Comparison of ENCODE assay signal across 8 mouse cellular contexts in the genomic region with DNA sequence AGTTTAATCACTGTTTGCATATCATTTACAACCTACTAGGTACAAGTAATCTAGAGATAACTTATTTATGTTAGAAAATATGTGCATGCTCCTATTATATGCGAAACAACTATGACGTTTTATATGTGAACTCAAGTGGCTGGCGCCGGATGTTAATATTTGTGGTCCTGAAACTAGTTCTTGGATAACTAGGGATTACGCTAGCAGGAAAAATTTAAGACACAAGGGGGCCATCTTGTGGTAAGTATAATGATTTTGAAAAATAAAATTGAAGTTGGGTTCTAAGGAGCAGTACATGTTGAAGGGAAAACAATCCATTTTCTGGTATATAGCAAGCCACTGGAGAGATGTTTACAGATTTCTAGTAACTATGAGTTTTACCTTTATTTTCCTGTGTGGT. TPM values are rescaled to one million over a fixed set of nuclear protein-coding genes. Genes with fewer than 3 reads are reported as not detected.
DNase-seq lines count a peak whose midpoint lies in the region; ATAC-seq and TF ChIP-seq lines count a peak whose summit lies in the region.

No protein-coding gene starts in this region.

- no peak for TF ChIP-seq EP300 in lung, postnatal 0 days (IDR thresholded peaks at IDR 0.05)

- no peaks in the 10 kb centered on the region for H3K4me1 ChIP-seq in lung, postnatal 0 days (ENCODE audit: insufficient read depth, low read depth, low read length)
- H3K4me1 ChIP-seq in limb, embryonic 12.5 days (replicated peaks) = peaks cover 13% of the 10 kb centered on the region
- H3K4me1 ChIP-seq in stomach, embryonic 16.5 days (ENCODE audit: control insufficient read depth, insufficient read depth, low read length) = peaks cover 8% of the 10 kb centered on the region

- no peak overlapping the region for H3K4me2 ChIP-seq in lung, postnatal 0 days (replicated peaks; ENCODE audit: low read depth, low read length)
- H3K4me2 ChIP-seq in limb, embryonic 12.5 days = peak overlapping the region; percentile 67
- peak overlapping the region; percentile 71 for H3K4me2 ChIP-seq in stomach, embryonic 16.5 days (ENCODE audit: low read depth, low read length)

- H3K27ac ChIP-seq in lung, postnatal 0 days (ENCODE audit: low read length) = no peak overlapping the region
- no peak overlapping the region for H3K27ac ChIP-seq in limb, embryonic 12.5 days
- H3K27ac ChIP-seq in stomach, embryonic 16.5 days (ENCODE audit: low read length) = no peak overlapping the region

- DNase-seq in embryo, embryonic 11 days = peak; percentile 50
- DNase-seq in embryo, embryonic 9.5 days (ENCODE audit: extremely low spot score) = no peak
- peak; percentile 61 for DNase-seq in lung, postnatal 0 days (ENCODE audit: low spot score)
- DNase-seq in lung, postnatal 10 days = no peak
- DNase-seq in kidney, postnatal 10 days = no peak
- DNase-seq in frontal cortex, postnatal 25 days (ENCODE audit: low spot score in 2 of 2) = no peak

- no peaks in the 10 kb centered on the region for H3K9me3 ChIP-seq in lung, postnatal 0 days (ENCODE audit: low read length)
- no peaks in the 10 kb centered on the region for H3K9me3 ChIP-seq in limb, embryonic 12.5 days
- no peaks in the 10 kb centered on the region for H3K9me3 ChIP-seq in stomach, embryonic 16.5 days (replicated peaks; ENCODE audit: control insufficient read depth, low read length)

- TF ChIP-seq CTCF in lung, postnatal 0 days (IDR thresholded peaks at IDR 0.05) = peak; percentile 34; the same call in 1 of the 2 replicates

- no peaks in the 10 kb centered on the region for H3K36me3 ChIP-seq in lung, postnatal 0 days (ENCODE audit: insufficient read depth, low read length)
- H3K36me3 ChIP-seq in limb, embryonic 12.5 days = peaks cover 21% of the 10 kb centered on the region
- H3K36me3 ChIP-seq in stomach, embryonic 16.5 days (ENCODE audit: control insufficient read depth, insufficient read depth, low read length) = no peaks in the 10 kb centered on the region

- no peak overlapping the region for H3K9ac ChIP-seq in lung, postnatal 0 days (replicated peaks; ENCODE audit: low read depth)
- no peak overlapping the region for H3K9ac ChIP-seq in limb, embryonic 12.5 days (replicated peaks)
- no peak overlapping the region for H3K9ac ChIP-seq in stomach, embryonic 16.5 days (ENCODE audit: low read length)

- H3K27me3 ChIP-seq in lung, postnatal 0 days (replicated peaks; ENCODE audit: insufficient read depth, low read length) = no peaks in the 10 kb centered on the region
- no peaks in the 10 kb centered on the region for H3K27me3 ChIP-seq in limb, embryonic 12.5 days
- H3K27me3 ChIP-seq in stomach, embryonic 16.5 days (ENCODE audit: control insufficient read depth, insufficient read depth, low read length) = no peaks in the 10 kb centered on the region

- no peak overlapping the region for H3K4me3 ChIP-seq in lung, postnatal 0 days (ENCODE audit: low read depth, low read length)
- peak overlapping the region; percentile 78 for H3K4me3 ChIP-seq in limb, embryonic 12.5 days (replicated peaks)
- H3K4me3 ChIP-seq in stomach, embryonic 16.5 days (replicated peaks; ENCODE audit: low read length) = peak overlapping the region; percentile 94

- no peak for ATAC-seq in lung, postnatal 0 days
- no peak for ATAC-seq in limb, embryonic 12.5 days (ENCODE audit: insufficient number of reproducible peaks, insufficient read depth, low FRiP score, low TSS enrichment, low read depth)
- ATAC-seq in stomach, embryonic 16.5 days (ENCODE audit: insufficient read depth, low FRiP score) = no peak

- 28% methylated on average over 5 of the region's 5 CpGs for WGBS in lung, postnatal 0 days
- WGBS in limb, embryonic 12.5 days = 66% methylated on average over 5 of the region's 5 CpGs
- WGBS in stomach, embryonic 16.5 days = 35% methylated on average over 5 of the region's 5 CpGs

RNA-seq across cellular contexts. Expression of gene Zgrf1, which starts 1.4 kb away (rescaled TPM):
- 1.0 and 1.1 TPM in 2 replicates for polyA plus RNA-seq in lung, postnatal 0 days (2015; fragmentation: Nextera tagmentation; extraction: Ambion mirVana)
- polyA plus RNA-seq in limb, embryonic 12.5 days (2016; fragmentation: Nextera tagmentation; extraction: Ambion mirVana) = 13.0 and 16.0 TPM in 2 replicates
- 5.9 and 6.3 TPM in 2 replicates for polyA plus RNA-seq in stomach, embryonic 16.5 days (2015; fragmentation: Nextera tagmentation; extraction: Ambion mirVana)

RNA-seq across cellular contexts. Expression of gene Larp7, which starts 1.6 kb away (rescaled TPM):
- polyA plus RNA-seq in lung, postnatal 0 days (2015; fragmentation: Nextera tagmentation; extraction: Ambion mirVana) = 20.5 and 23.1 TPM in 2 replicates
- 66.2 and 71.0 TPM in 2 replicates for polyA plus RNA-seq in limb, embryonic 12.5 days (2016; fragmentation: Nextera tagmentation; extraction: Ambion mirVana)
- 44.5 and 45.9 TPM in 2 replicates for polyA plus RNA-seq in stomach, embryonic 16.5 days (2015; fragmentation: Nextera tagmentation; extraction: Ambion mirVana)

RNA-seq across cellular contexts. Expression of gene Ank2, which starts 55.6 kb away (rescaled TPM):
- polyA plus RNA-seq in lung, postnatal 0 days (2015; fragmentation: Nextera tagmentation; extraction: Ambion mirVana) = 3.9 and 4.4 TPM in 2 replicates
- 26.1 and 27.6 TPM in 2 replicates for polyA plus RNA-seq in limb, embryonic 12.5 days (2016; fragmentation: Nextera tagmentation; extraction: Ambion mirVana)
- polyA plus RNA-seq in stomach, embryonic 16.5 days (2015; fragmentation: Nextera tagmentation; extraction: Ambion mirVana) = 33.1 and 40.0 TPM in 2 replicates

Comparison
In these comparisons a context has a peak if more than half of its experiments do, and no peak if none do; other contexts are left out.
1. DNase-seq: peak in embryo, embryonic 11 days (single experiment) and lung, postnatal 0 days (single experiment); none in embryo, embryonic 9.5 days (single experiment), lung, postnatal 10 days (single experiment), kidney, postnatal 10 days (single experiment) and frontal cortex, postnatal 25 days (0 of 2).